Mouse (Mus musculus) kidney, embryonic 15.5 days (tissue): ENCODE measurements around the gene Zbtb40. TPM values are rescaled to one million over a fixed set of nuclear protein-coding genes. Genes with fewer than 3 reads are reported as not detected.

ENCODE experiments used
- ATAC-seq: fragments of 200-750 bp; cut with Nextera tagmentation; replicated peaks from 2 replicates; pipeline ENCODE4 v1.8.0; 2017; ENCODE audit warnings: moderate TSS enrichment; ENCODE audit not compliant: low FRiP score
- H3K27ac ChIP-seq: fragments of 300-500 bp; sonication (generic); 2 replicates; pipeline ENCODE4 v1.5.1; 2015; ENCODE audit warnings: mild to moderate bottlenecking, inconsistent platforms
- H3K27me3 ChIP-seq: fragments of 300-500 bp; sonication (generic); 2 replicates; pipeline ENCODE4 v1.6.1; 2015; ENCODE audit warnings: inconsistent platforms
- H3K36me3 ChIP-seq: fragments of 300-500 bp; sonication (generic); 2 replicates; pipeline ENCODE4 v1.6.1; 2015; ENCODE audit warnings: inconsistent platforms
- H3K4me1 ChIP-seq: fragments of 300-500 bp; sonication (generic); 2 replicates; pipeline ENCODE4 v1.6.1; 2015; ENCODE audit warnings: inconsistent platforms
- H3K4me2 ChIP-seq: fragments of 300-500 bp; sonication (generic); 2 replicates; pipeline ENCODE4 v1.6.1; 2015; ENCODE audit warnings: moderate library complexity, mild to moderate bottlenecking, inconsistent platforms
- H3K4me3 ChIP-seq: fragments of 300-500 bp; sonication (generic); replicated peaks from 2 replicates; pipeline ENCODE4 v1.5.1; 2015; ENCODE audit warnings: mild to moderate bottlenecking, inconsistent platforms
- H3K9ac ChIP-seq: fragments of 300-500 bp; sonication (generic); 2 replicates; pipeline ENCODE4 v1.6.1; 2015; ENCODE audit warnings: mild to moderate bottlenecking, inconsistent platforms
- H3K9me3 ChIP-seq: fragments of 300-500 bp; sonication (generic); replicated peaks from 2 replicates; pipeline ENCODE4 v1.6.1; 2016; ENCODE audit warnings: inconsistent platforms
- WGBS: fragments of 180-500 bp; shearing (Covaris S2); methylation state at CpG from one replicate; pipeline ENCODE4 v1.1.7; 2015; ENCODE audit warnings: mixed read lengths; 5-methylcytosine and 5-hydroxymethylcytosine counted together
- polyA plus RNA-seq: library from polyadenylated mRNA; unstranded; fragments of >200 nt; fragmentation: Nextera tagmentation; extraction: Ambion mirVana; gene quantifications from 2 replicates; pipeline ENCODE4 v1.2.1, GENCODE M21; 2015

Zbtb40 gene
- polyA plus RNA-seq, 1 experiment from 2014 or later = 4.6 TPM

- no peak for ATAC-seq
- H3K27me3 ChIP-seq = no peaks in the 10 kb centered on the region
- WGBS = 88% methylated on average over 7 of the region's 7 CpGs
- no peak overlapping the region for H3K4me2 ChIP-seq
- H3K4me1 ChIP-seq = peaks cover 27% of the 10 kb centered on the region
- no peaks in the 10 kb centered on the region for H3K36me3 ChIP-seq
- no peak overlapping the region for H3K9ac ChIP-seq
- no peaks in the 10 kb centered on the region for H3K9me3 ChIP-seq
- H3K27ac ChIP-seq = no peak overlapping the region
- H3K4me3 ChIP-seq = no peak overlapping the region
Observed at GRCm38 (mm10) chr4:137031319-137031718, 17.3 kb downstream of the Zbtb40 start.

GRCm38 (mm10) chr4:137029348-137029747 lies 19.3 kb downstream of the Zbtb40 start:
- H3K36me3 ChIP-seq = no peaks in the 10 kb centered on the region
- no peaks in the 10 kb centered on the region for H3K27me3 ChIP-seq
- H3K4me1 ChIP-seq = peaks cover 27% of the 10 kb centered on the region
- 55% methylated on average over 8 of the region's 8 CpGs for WGBS
- no peak overlapping the region for H3K27ac ChIP-seq
- H3K4me2 ChIP-seq = no peak overlapping the region
- H3K4me3 ChIP-seq = no peak overlapping the region
- H3K9me3 ChIP-seq = no peaks in the 10 kb centered on the region
- H3K9ac ChIP-seq = no peak overlapping the region
- no peak for ATAC-seq

- WGBS = 63% methylated on average over 5 of the region's 5 CpGs
- ATAC-seq = no peak
- no peak overlapping the region for H3K27ac ChIP-seq
Observed at GRCm38 (mm10) chr4:137027051-137027450, 21.6 kb downstream of the Zbtb40 start.

GRCm38 (mm10) chr4:137025570-137025969 lies 23.0 kb downstream of the Zbtb40 start:
- Histone ChIP-seq H3K9ac (no peak overlapping the region), H3K27ac (no peak overlapping the region), H3K9me3 (no peaks in the 10 kb centered on the region), H3K4me3 (no peak overlapping the region), H3K4me2 (no peak overlapping the region), H3K36me3 (no peaks in the 10 kb centered on the region), H3K27me3 (no peaks in the 10 kb centered on the region), H3K4me1 (peaks cover 8% of the 10 kb centered on the region; the same call in 1 of the 2 replicates)
- WGBS = 68% methylated on average over 6 of the region's 6 CpGs
- ATAC-seq = no peak

More at GRCm38 (mm10) chr4:137027051-137027450, 21.6 kb downstream of the Zbtb40 start:
- no peaks in the 10 kb centered on the region for H3K27me3 ChIP-seq
- no peak overlapping the region for H3K9ac ChIP-seq
- H3K9me3 ChIP-seq = no peaks in the 10 kb centered on the region
- H3K4me2 ChIP-seq = no peak overlapping the region
- peaks cover 8% of the 10 kb centered on the region; the same call in 1 of the 2 replicates for H3K4me1 ChIP-seq
- H3K4me3 ChIP-seq = no peak overlapping the region
- no peaks in the 10 kb centered on the region for H3K36me3 ChIP-seq

GRCm38 (mm10) chr4:137025133-137025532 lies 23.5 kb downstream of the Zbtb40 start:
- H3K36me3 ChIP-seq = no peaks in the 10 kb centered on the region
- WGBS = 85% methylated on average over 2 of the region's 2 CpGs
- no peak overlapping the region for H3K4me2 ChIP-seq
- H3K27ac ChIP-seq = no peak overlapping the region
- H3K9ac ChIP-seq = no peak overlapping the region
- ATAC-seq = no peak
- H3K4me3 ChIP-seq = no peak overlapping the region
- H3K27me3 ChIP-seq = no peaks in the 10 kb centered on the region
- no peaks in the 10 kb centered on the region for H3K9me3 ChIP-seq
- peaks cover 8% of the 10 kb centered on the region; the same call in 1 of the 2 replicates for H3K4me1 ChIP-seq

GRCm38 (mm10) chr4:137020065-137020464 lies 28.5 kb downstream of the Zbtb40 start:
- Histone ChIP-seq H3K27ac (no peak overlapping the region), H3K9me3 (no peaks in the 10 kb centered on the region), H3K4me2 (no peak overlapping the region), H3K27me3 (no peaks in the 10 kb centered on the region), H3K36me3 (peaks cover 30% of the 10 kb centered on the region), H3K4me1 (no peaks in the 10 kb centered on the region), H3K4me3 (no peak overlapping the region), H3K9ac (no peak overlapping the region)
- no peak for ATAC-seq
- 61% methylated on average over 3 of the region's 3 CpGs for WGBS

GRCm38 (mm10) chr4:137015934-137016333 lies 32.7 kb downstream of the Zbtb40 start:
- H3K27me3 ChIP-seq = no peaks in the 10 kb centered on the region
- peaks cover 33% of the 10 kb centered on the region for H3K36me3 ChIP-seq
- no peaks in the 10 kb centered on the region for H3K4me1 ChIP-seq
- WGBS = 68% methylated on average over 8 of the region's 8 CpGs
- ATAC-seq = no peak
- H3K4me3 ChIP-seq = no peak overlapping the region
- no peak overlapping the region for H3K9ac ChIP-seq
- H3K27ac ChIP-seq = no peak overlapping the region
- no peak overlapping the region for H3K4me2 ChIP-seq
- H3K9me3 ChIP-seq = no peaks in the 10 kb centered on the region

- H3K27me3 ChIP-seq = no peaks in the 10 kb centered on the region
- H3K4me3 ChIP-seq = no peak overlapping the region
- H3K36me3 ChIP-seq = peaks cover 33% of the 10 kb centered on the region
- ATAC-seq = no peak
- no peaks in the 10 kb centered on the region for H3K4me1 ChIP-seq
- H3K27ac ChIP-seq = no peak overlapping the region
- WGBS = 78% methylated on average over 6 of the region's 6 CpGs
- H3K9ac ChIP-seq = no peak overlapping the region
- no peaks in the 10 kb centered on the region for H3K9me3 ChIP-seq
- H3K4me2 ChIP-seq = no peak overlapping the region
Observed at GRCm38 (mm10) chr4:137015476-137015856, 33.1 kb downstream of the Zbtb40 start.

- no peak overlapping the region for H3K27ac ChIP-seq
- H3K27me3 ChIP-seq = no peaks in the 10 kb centered on the region
- no peak overlapping the region for H3K4me2 ChIP-seq
- no peaks in the 10 kb centered on the region for H3K9me3 ChIP-seq
- 87% methylated on average over 18 of the region's 18 CpGs for WGBS
- peaks cover 33% of the 10 kb centered on the region for H3K36me3 ChIP-seq
- ATAC-seq = no peak
- no peaks in the 10 kb centered on the region for H3K4me1 ChIP-seq
- no peak overlapping the region for H3K9ac ChIP-seq
- no peak overlapping the region for H3K4me3 ChIP-seq
Observed at GRCm38 (mm10) chr4:137014654-137015475, 33.7 kb downstream of the Zbtb40 start.

- WGBS = 92% methylated on average over 8 of the region's 8 CpGs
- H3K4me1 ChIP-seq = no peaks in the 10 kb centered on the region
- H3K36me3 ChIP-seq = peaks cover 33% of the 10 kb centered on the region
- H3K27ac ChIP-seq = no peak overlapping the region
- no peaks in the 10 kb centered on the region for H3K27me3 ChIP-seq
- H3K9me3 ChIP-seq = no peaks in the 10 kb centered on the region
- H3K9ac ChIP-seq = no peak overlapping the region
- H3K4me2 ChIP-seq = no peak overlapping the region
- no peak for ATAC-seq
- no peak overlapping the region for H3K4me3 ChIP-seq
Observed at GRCm38 (mm10) chr4:137014124-137014523, 34.5 kb downstream of the Zbtb40 start.

GRCm38 (mm10) chr4:137006966-137007365 lies 41.6 kb downstream of the Zbtb40 start:
- Histone ChIP-seq H3K27me3 (no peaks in the 10 kb centered on the region), H3K9me3 (no peaks in the 10 kb centered on the region), H3K36me3 (peaks cover 23% of the 10 kb centered on the region), H3K9ac (no peak overlapping the region), H3K27ac (no peak overlapping the region), H3K4me1 (0 out of 2 replicates have a peak, but pooled peaks cover 3% of the 10 kb centered on the region), H3K4me2 (no peak overlapping the region), H3K4me3 (no peak overlapping the region)
- no peak for ATAC-seq
- 87% methylated on average over 8 of the region's 8 CpGs for whole genome bisulfite sequencing

- Histone ChIP-seq H3K4me1 (no peaks in the 10 kb centered on the region), H3K9me3 (no peaks in the 10 kb centered on the region), H3K27me3 (no peaks in the 10 kb centered on the region), H3K9ac (no peak overlapping the region), H3K27ac (no peak overlapping the region), H3K4me3 (no peak overlapping the region), H3K4me2 (no peak overlapping the region), H3K36me3 (peaks cover 55% of the 10 kb centered on the region)
- WGBS = 86% methylated on average over 3 of the region's 3 CpGs
- ATAC-seq = no peak
Observed at GRCm38 (mm10) chr4:137001825-137002224, 46.8 kb downstream of the Zbtb40 start.
